Mouse (Mus musculus): ENCODE results near the gene Mfn1. TPM values are rescaled to one million over a fixed set of nuclear protein-coding genes. Genes with fewer than 3 reads are reported as not detected.

Mfn1 gene
- total RNA-seq (2021): 100 to 1,000 TPM; 106 to 124 TPM

DNA sequence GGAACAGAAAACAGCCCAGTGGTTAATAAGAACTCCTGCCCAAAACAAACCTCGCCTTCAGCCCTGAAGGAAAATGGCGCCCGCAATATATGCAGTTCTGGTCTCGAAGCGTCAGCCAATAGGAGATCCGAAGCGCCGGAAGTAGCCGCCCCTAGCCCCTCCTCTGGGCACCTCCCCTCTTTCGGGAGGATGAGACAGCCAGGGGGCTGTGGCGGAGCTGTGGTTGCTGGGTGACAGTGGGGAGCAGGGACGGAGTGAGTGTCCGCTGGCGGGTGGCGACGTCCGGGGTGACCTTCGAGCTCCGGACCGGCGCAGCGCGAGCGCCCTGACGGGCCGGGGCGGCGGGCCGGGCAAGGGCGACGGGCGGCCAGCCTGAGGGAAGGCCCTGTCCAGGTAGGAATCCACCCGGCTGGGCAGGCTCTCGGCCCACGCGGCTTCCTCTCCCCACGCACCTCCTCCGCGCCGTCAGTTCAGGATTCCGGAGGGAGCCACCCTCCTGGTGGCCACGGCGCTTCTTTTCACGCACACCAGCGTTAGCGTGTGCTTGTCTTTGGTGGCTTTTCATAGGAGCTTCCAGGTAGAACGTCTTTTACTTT lies at the start of gene Mfn1:
TSS of gene Mfn1 (plus strand) at position 163 of the 596 bp plus-strand sequence.
- intact Hi-C loops (cut with DNase I): no loop called here
- DNase-seq (ENCODE audit: low spot score in 2 of 2): peak; percentile 92 to 96

DNA sequence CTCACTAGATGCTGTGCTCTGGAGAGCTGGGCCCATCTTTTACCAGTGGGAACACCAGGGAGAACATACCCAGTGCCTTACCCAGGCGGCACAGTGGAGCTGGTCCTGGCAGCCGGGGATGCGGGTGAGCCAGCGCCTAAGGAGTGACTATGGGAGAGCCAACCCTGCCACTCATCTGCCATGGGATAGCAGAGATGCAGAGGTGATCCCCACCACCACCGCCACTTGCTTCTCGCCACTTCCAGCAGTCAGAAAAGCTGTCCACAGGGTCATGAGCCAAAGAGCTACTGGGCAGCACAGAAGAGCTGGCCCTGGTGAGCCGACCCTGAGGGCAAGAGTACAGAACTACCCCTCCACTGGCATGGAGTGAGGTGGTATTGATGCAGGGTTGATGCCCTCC lies 49.3 kb upstream of the Mfn1 start:
- intact Hi-C loops (cut with DNase I): no loop called here
- DNase-seq (ENCODE audit: low spot score in 2 of 2): no peak

DNA sequence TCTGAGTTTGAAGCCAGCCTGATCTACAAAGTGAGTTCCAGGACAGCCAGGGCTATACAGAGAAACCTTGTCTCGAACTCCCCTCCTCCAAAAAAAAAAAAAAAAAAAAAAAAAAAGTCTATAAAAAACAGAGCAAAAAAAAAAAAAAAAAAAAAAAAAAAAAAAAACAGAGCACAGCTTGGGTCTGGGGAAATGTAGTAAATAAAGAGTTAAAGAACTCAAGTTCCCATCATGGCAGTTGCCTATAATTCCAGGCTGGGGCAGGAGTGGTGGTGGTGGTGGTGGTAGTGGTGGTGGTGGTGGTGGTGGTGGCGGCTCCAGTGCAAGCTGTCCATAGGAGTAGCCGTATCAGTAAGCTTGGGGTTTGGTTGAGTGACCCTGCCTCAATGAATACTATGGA lies 46.2 kb upstream of the Mfn1 start:
- no peak for DNase-seq (ENCODE audit: low spot score in 2 of 2)
- intact Hi-C loops (cut with DNase I): no loop called here

DNA sequence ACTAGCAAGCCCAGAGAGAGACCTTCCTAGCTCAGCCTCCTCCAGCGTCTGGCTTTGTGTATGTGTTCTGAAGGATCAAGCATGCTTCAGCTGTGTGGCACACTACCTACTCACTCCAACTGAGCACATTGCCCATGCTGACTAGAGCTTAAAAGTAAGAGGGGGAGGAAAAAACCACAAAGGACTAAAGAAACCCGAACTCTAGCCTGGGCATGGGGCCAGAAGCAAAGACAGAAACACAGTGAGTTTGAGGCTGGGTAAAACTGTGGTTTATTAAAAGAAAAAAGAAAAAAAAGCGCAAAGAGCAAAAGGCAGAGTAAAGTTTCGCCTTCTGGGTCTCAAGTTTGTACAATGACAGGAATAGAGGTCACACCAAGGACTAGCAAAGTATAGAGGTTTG lies 42.7 kb upstream of the Mfn1 start:
- intact Hi-C loops (cut with DNase I): no loop called here
- no peak for DNase-seq (ENCODE audit: low spot score in 2 of 2)

DNA sequence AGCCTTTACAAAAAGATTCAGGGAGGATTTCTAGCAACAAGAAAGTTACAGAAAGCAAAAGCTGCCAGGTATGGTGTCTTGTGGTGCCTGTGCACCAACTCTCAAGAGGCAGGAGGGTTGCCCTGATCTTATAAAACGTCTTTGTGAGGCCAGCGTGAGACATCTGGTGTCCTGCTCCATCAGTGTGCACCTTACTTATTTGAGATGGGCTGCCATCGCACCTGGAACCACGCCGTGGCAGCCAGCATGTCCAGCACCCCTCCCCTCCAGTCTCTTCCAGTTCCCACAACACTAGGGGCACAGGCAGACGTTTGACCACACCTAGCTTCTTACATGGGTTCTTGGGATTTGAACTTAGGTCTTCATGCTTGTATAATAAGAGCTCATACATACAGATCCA lies 41.1 kb upstream of the Mfn1 start:
- no peak for DNase-seq (ENCODE audit: low spot score in 2 of 2)
- intact Hi-C loops (cut with DNase I): no loop called here

DNA sequence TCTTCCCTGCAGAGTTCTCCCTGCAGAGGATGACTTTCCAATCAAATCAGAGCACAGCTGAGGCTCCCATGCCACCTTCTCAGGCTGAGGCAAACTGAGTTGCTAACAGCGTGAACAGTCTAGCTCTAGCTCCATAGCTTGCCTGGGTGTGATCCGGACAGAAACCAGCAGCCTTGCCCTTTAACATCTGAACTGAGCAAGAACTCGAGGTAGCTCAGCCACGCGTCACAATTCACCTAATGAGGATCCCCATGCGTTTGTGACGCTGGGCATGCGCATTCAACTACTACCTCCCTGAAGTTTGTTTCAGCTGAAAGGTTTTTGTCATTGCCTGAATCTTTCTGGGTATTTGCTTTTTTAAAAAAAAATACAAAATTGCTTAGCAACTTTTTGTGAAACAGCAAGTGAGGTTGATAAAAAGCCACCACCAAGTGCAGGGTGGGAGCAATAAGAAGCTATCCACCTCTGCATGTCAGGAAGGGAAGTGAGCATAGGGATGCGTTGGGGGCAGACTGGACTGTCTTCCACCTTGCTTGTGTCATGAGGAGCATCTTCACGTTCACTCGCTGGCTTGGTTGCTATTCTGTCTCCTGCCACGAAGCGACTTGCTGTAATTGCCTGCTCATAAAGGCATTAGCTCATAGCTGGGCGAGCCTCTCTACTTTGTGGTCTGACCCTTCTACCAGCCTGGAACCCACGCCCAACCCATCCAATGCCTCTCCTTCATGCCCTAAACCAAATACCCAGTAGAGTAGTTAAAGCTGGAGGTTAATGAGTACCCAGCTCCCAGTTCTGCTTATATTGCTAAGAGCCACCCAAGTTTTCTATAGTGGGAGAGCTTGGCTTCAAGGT lies 39.0 kb upstream of the Mfn1 start:
- DNase-seq (ENCODE audit: low spot score in 2 of 2): no peak
- intact Hi-C loops (cut with DNase I): no loop called here

DNA sequence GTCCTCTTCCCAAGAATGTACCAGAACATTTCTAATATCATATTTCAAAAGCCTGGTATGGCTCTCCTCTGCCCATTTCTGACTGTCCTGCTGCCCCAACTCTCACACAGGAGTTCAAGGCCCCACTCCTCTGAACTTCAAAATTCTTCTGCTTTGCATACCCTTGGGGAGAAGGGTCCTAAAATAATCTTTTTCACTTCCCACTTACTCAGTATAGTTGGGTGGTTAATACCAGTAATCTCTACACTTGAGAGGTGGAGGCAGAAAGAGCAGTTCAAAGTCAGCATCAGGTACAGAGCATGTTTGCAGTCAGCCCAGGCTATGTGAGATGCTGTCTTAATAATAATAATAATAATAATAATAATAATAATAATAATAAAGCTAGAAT lies 38.3 kb upstream of the Mfn1 start:
- intact Hi-C loops (cut with DNase I): no loop called here

DNA sequence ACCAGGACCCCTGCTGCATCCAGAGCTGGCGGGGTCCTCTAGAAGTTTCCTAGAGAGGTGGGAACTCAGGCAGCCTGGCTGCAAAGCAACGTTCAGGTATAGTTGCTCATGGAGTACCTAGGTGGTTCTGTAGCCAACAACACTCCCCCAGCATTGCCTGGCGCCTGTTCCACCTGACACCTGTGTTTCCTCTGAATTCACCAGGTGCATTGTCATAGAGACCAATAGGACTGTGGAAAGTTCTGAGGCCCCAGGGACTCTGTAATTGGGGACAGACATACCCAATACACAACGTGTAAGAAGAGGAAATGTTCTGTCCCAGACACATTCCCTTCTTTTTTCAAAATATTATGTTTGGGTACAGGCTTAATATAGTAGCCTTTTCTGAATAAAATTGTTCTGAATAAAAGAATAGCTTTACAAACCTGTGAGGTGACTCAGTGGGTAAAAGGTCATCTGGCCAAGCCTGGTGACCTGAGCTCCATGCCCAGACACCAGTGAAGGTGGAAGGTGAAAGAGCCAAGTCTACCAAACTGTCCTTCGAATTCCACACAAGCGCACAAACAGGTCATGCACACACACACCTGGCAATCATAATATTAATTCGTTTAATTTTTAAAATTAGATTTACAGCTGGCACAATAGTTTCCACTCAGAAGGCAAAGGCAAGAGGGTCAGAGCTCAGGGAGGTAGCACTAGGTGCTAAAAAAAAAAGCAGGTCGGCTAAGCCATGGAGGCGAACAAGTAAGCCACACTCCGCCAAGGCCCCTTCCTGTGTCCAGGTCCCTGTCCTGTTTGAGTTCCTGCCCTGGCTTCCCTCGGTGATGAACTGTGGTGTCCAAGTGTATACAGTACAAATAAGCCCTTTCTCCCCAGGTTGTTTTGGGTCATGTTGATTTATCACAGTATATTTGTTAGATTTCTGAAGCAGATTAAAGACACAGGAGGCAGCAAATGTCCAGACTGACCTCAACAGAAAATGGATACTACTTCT lies 36.9 kb upstream of the Mfn1 start, which contains the start of gene Kcnmb3:
TSS of gene Kcnmb3 (minus strand) at position 135 of the 994 bp plus-strand sequence.
- no peak for DNase-seq (ENCODE audit: low spot score in 2 of 2)
- intact Hi-C loops (cut with DNase I): no loop called here

More for the DNA sequence above, 38.3 kb upstream of the Mfn1 start:
- no peak for DNase-seq (ENCODE audit: low spot score in 2 of 2)

DNA sequence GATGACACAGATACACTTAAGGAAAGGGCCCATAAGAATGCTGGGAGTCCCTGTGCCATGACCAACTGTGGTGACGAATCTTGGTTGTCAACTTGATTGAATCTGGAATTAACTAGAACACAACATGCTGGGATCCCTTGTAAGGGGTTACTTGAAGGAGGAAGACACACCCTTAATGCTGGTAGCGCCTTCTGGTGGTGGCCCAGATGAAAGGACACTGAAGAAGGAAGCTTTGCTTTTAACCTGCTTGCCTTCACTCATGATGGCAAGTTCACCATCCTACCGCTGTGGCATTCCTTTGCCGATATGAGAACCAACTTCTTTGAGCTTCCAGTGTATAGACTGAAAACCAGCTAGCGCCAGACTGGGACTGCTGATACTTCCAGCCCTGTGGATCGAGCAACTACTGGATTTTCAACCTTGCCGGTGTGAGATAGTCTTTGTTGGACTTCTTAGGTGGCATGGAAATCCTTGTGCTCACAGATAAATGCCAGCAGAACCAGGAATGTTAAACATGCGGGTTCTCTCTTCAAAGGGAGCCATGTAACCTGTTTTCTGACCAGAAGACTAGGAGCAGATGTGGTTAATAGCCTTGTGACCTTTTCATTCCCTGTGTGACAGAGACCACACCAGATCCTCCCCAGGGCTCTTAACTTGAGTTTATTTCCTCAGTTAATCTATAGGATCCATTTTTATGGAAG lies 34.7 kb upstream of the Mfn1 start:
- intact Hi-C loops (cut with DNase I): no loop called here
- DNase-seq (ENCODE audit: low spot score in 2 of 2): no peak

DNA sequence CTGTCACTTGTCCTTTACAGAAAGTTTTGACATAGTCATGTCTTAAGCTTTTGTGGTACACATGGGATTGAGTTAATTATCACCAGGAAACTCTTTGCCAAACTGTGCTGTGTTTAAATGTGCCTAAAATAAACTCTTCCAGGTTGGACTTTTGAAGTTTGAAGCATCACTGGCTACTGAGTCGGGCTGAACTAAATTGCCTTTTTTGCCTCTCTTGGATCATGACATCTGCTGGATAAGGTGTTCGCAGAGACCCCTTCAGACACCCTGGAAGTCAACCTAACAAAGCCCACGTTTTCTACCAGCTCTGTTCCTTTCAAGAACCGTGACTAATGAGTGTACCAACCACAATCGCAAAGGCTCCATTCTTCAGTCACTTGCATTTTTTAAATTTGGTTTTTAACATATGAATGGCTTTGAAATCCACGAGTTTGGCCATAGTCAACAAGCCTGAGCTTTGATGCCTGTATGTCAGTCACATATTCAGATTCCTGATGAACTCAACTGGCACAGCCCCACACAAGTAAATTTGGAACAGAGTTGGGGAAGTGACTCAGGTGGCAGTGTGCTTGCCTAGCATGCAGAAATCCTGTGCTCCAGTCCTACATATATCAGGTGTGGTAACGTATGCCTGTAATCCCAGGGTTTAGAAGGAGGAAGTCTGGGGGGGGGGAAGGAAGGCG lies 34.0 kb upstream of the Mfn1 start:
- no peak for DNase-seq (ENCODE audit: low spot score in 2 of 2)
- intact Hi-C loops (cut with DNase I): no loop called here

DNA sequence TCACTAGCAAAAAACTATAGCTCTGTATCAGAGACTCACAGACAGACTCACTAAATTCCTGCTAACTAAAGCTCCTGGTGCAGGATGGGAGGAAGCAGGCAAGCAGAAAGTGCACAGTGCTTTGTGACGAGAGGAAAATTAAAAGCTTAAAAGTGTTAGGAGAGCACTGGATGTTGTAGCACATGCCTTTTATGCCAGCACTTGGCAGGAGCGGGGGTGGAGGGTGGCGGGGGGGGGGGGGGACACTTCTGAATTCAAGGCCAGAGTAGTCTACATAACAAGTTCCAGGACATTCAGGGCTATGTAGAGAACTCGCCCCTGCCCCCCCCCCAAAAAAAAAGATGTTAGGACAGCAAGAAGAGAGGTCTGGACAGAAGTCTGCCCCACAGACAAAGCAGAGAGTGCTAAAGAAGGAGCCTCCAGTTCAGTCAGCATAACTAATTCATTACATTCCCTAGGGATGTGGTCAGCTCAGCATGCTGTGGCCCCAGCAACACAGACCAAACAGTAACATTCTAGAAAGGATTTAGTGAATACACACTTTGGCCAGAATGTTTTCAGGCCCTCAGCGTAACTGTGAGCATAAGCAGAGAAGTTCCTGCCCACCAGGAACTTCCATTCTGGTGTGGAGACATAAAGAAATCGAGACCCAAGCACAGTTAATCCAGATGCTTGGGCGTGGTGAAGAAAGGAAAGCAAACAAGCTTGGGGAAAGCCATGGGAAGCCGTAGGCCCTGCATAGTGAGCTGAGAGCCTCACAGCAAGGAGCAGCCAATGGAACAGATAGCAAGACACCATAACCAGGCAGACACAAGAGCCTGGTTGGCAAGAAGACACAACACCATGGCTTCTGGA lies 33.2 kb upstream of the Mfn1 start:
- intact Hi-C loops (cut with DNase I): no loop called here
- no peak for DNase-seq (ENCODE audit: low spot score in 2 of 2)

DNA sequence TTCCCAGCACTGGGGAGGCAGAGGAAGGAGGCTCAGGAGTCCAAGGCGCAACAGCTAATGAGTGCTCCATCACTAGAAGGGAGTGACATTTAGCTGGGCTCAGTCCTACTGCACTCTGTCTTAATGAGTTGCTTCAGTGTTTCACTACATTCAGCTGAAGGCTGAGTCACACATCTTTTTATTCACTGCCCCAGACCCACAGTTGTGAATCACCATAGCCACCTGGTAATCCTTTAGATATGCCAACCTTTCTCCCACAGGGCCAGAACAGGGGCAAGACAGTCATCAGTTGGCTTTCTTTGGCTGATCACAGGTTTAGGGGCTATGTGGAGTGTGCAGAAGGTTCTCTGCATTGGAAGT lies 32.6 kb upstream of the Mfn1 start:
- intact Hi-C loops (cut with DNase I): no loop called here
- DNase-seq (ENCODE audit: low spot score in 2 of 2): peak in 1 of 2 experiments; percentile 28

DNA sequence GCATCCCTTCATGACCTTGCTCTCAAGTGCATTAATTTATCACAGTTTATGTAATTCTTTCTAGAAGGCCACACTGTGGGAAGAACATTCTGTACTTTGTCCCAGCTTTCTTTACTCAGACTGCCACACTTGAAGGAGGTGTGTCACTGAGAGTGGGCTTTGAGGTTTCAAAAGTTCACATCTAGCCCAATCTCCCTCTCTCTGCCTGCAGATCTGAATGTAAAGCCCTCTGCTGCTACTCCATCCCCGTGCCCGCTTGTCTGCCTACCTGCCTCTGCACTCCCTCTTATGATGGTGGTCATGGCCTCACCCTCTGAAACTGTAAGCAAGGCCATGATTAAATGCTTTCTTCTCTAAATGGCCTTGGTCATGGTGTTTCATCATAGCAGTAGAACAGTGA lies 28.9 kb upstream of the Mfn1 start:
- no peak for DNase-seq (ENCODE audit: low spot score in 2 of 2)
- intact Hi-C loops (cut with DNase I): no loop called here

DNA sequence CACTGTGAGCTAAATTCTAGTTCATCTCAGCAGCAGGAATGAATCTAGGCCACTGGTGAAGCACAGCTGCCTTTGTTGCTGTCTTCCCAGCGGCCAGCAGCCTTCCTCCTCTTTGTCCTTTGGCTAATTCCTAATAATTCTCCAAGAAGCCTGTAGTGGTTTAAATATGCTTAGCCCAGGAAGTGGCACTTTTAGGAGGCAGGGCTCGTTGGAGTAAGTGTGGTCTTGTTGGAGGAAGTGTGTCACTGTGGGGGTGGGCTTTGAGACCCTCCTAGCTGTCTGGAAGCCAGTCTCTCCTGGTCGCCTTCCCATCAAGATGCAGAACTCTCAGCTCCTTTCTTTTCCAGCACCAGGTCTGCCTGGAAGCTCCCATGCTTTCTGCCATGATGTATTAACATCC lies 23.4 kb upstream of the Mfn1 start:
- DNase-seq (ENCODE audit: low spot score in 2 of 2): no peak
- intact Hi-C loops (cut with DNase I): loop anchor here (5.0 kb wide), 1 partner anchor 714 kb away; no protein-coding TSS in a partner anchor

DNA sequence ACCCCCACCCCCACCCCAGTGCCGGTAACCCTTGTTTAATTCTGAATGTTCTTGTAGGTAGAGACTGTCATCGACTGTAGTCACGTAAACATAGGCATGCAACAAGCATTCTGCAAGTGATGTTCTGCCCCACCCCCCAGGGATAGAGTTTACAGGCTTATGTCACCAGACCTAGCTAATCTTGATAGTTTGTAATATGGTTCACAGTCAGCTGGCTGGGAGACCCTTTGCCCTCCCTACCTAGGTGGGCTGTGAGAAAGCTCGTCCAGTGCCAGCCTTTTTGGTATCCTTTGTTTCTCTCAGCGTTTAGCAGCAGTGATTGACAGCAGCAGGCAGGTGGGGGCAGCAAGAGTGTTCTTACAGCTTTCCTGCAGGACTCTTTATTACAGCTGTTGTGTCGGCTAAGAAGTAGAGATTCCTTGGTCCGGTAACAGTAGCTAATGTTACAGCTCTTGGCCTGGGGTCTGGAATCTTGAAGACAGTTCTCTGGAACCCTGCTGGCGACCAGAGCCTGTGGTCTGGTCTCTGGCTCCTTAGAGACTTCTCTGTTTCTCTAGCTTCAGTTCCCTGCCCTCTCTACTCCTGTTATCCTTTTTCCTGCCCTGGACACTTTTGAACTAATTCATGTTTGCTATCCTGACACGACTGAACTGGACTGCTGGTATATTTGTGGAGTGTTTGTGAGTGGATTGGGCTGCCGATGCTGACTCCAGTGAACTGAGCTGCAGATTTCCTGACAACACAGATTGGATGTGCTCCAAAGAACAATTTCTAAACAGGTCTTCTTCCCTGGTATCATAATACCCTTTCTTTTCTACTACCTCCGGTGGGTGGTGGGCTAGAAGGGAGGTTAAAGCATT lies 22.7 kb upstream of the Mfn1 start:
- DNase-seq (ENCODE audit: low spot score in 2 of 2): no peak
- intact Hi-C loops (cut with DNase I): loop anchor here (5.0 kb wide), 1 partner anchor 714 kb away; no protein-coding TSS in a partner anchor

DNA sequence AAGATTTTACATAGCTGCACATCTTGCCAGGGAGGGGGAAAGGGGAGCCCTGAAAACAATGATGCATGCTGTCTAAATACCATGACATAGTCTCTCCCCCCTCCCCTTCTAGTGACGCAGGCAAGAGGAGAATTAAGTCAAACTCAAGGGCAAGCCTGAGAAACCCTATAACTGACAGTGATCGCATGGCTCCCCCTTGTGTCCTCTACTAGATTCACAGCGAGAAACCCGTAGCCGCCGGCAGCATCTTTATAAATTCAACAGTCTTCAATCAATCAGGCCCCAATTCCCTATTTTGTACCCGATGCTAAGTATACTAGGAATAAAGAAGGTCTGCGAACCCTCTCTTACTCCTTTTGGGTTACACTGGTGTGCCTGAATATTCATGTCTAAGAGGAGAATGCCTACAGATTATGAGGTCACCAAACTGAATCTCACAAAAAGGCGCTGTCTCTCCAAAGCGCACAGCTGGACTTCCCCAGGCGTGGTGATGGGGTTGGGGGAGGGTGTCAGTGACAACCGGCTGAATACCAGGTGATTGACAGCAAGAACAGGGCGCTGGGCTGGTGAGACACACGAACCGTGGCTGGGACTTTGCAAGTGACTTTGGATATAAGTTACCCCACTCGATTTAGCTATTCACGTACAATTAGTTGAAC lies 20.5 kb upstream of the Mfn1 start:
- DNase-seq (ENCODE audit: low spot score in 2 of 2): peak; percentile 76 to 78
- intact Hi-C loops (cut with DNase I): loop anchor here (1.0 to 5.0 kb wide), 2 partner anchors 175 to 716 kb away; no protein-coding TSS in a partner anchor

All from left cerebral cortex, postnatal 25 days (tissue).